Mouse (Mus musculus) stomach, postnatal 0 days (tissue): ENCODE data around the gene Tectb.

Experiments
- CTCF ChIP-seq: IDR thresholded peaks from 2 replicates; pipeline ENCODE4 v1.5.1; 2016; ENCODE audit warnings: antibody characterized with exemption, low read depth, mild to moderate bottlenecking, moderate library complexity
- EP300 ChIP-seq: optimal IDR thresholded peaks from 2 replicates; pipeline ENCODE3; 2016; ENCODE audit warnings: antibody characterized with exemption

GRCm38 (mm10) chr19:55177143-55177542 is 3.4 kb upstream of the Tectb start:
- no peak for TF ChIP-seq CTCF
- TF ChIP-seq EP300: no peak
